Comparison of ENCODE assay signal across 8 mouse cellular contexts in the genomic region with DNA sequence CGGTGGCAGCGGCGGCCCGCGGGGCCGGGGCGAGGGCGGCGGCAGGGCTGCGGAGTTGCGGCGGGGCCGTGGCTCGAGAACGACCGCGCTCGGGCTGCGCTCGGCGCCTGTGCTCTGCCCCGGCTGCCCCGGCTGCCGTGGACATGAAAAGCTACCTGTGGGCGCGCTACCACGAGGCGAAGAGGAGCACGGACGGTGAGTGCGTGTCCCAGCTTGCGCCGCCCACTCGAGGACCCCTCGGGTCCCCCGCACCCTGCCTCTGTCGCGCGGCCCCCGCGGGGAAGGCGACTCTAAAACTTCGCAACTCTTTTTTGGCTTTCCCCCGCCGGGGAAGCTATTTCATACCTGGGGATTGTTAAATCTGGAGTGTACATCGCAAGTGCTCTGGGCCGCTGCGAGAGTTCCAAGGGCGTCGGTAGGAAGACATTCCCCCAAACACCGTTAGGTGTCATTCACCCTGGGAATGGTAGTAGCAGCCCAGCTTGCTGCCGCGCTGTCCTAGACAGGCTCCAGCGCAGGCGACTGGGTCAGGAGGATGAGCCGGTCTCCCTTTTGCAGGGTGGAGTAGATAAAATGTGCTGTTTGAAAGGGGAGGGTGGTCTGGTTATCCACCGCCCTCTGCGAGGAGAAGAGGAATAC. TPM values are rescaled to one million over a fixed set of nuclear protein-coding genes. Genes with fewer than 3 reads are reported as not detected.
A peak's percentile ranks its signal among the peaks of the same experiment; 100 is the strongest.
DNase-seq lines count a peak whose midpoint lies in the region; ATAC-seq and TF ChIP-seq lines count a peak whose summit lies in the region.

No protein-coding gene starts in this region.

- peak; percentile 63 for ATAC-seq in hindbrain, embryonic 14.5 days (ENCODE audit: low FRiP score)
- peak; percentile 70 for ATAC-seq in midbrain, postnatal 0 days (ENCODE audit: low FRiP score)

- DNase-seq in left cerebral cortex, postnatal 4 days: peak; percentile 25
- no peak for DNase-seq in left cerebral cortex, adult 11 months (ENCODE audit: low spot score)
- peak; percentile 60 for DNase-seq in adrenal gland, postnatal 10 days
- DNase-seq in forebrain, embryonic 10.5 days (ENCODE audit: extremely low spot score, low spot score): peak; percentile 42
- peak; percentile 29 for DNase-seq in hindbrain, embryonic 14.5 days (ENCODE audit: low spot score)
- peak; percentile 64 for DNase-seq in liver, adult 2 months (ENCODE audit: extremely low read depth, low read depth, low spot score)
- peak; percentile 46 for DNase-seq in midbrain, postnatal 0 days (ENCODE audit: low spot score)
- DNase-seq in thymus, postnatal 14 days: no peak

- no peak for TF ChIP-seq CTCF in liver, adult 2 months (IDR thresholded peaks at IDR 0.05; ENCODE audit: low read depth, low read length)
- TF ChIP-seq CTCF in midbrain, postnatal 0 days (IDR thresholded peaks at IDR 0.05): peak; percentile 26

- H3K27me3 ChIP-seq in forebrain, embryonic 10.5 days (ENCODE audit: poor library complexity, severe bottlenecking): peaks cover 27% of the 10 kb centered on the region
- H3K27me3 ChIP-seq in hindbrain, embryonic 14.5 days (ENCODE audit: control insufficient read depth, insufficient read depth, low read length): peaks cover 3% of the 10 kb centered on the region; the same call in 1 of the 2 replicates
- no peaks in the 10 kb centered on the region for H3K27me3 ChIP-seq in liver, adult 2 months (ENCODE audit: control insufficient read depth, insufficient read depth, low read length)
- no peaks in the 10 kb centered on the region for H3K27me3 ChIP-seq in midbrain, postnatal 0 days (ENCODE audit: insufficient read depth, low read length)

- H3K4me3 ChIP-seq in forebrain, embryonic 10.5 days: peak overlapping the region; percentile 79
- peak overlapping the region; percentile 69 for H3K4me3 ChIP-seq in hindbrain, embryonic 14.5 days (replicated peaks; ENCODE audit: low read length)
- H3K4me3 ChIP-seq in liver, adult 2 months (ENCODE audit: insufficient read depth, low read depth, low read length): peak overlapping the region; percentile 61
- H3K4me3 ChIP-seq in midbrain, postnatal 0 days (ENCODE audit: low read depth, low read length): peak overlapping the region; percentile 74

- H3K9ac ChIP-seq in hindbrain, embryonic 14.5 days: peak overlapping the region; percentile 67
- peak overlapping the region; percentile 88 for H3K9ac ChIP-seq in liver, adult 2 months (ENCODE audit: low read depth, low read length)
- peak overlapping the region; percentile 62 for H3K9ac ChIP-seq in midbrain, postnatal 0 days (replicated peaks; ENCODE audit: low read length, poor library complexity, severe bottlenecking)

- H3K27ac ChIP-seq in forebrain, embryonic 10.5 days: peak overlapping the region; percentile 90
- H3K27ac ChIP-seq in hindbrain, embryonic 14.5 days: peak overlapping the region; percentile 69
- H3K27ac ChIP-seq in liver, adult 2 months (replicated peaks; ENCODE audit: insufficient read depth, low read depth, low read length): peak overlapping the region; percentile 69
- peak overlapping the region; percentile 82 for H3K27ac ChIP-seq in midbrain, postnatal 0 days (ENCODE audit: low read depth, low read length)

- H3K4me1 ChIP-seq in forebrain, embryonic 10.5 days: peaks cover 53% of the 10 kb centered on the region
- H3K4me1 ChIP-seq in hindbrain, embryonic 14.5 days (replicated peaks; ENCODE audit: control insufficient read depth, insufficient read depth, low read length): peaks cover 15% of the 10 kb centered on the region
- peaks cover 21% of the 10 kb centered on the region for H3K4me1 ChIP-seq in liver, adult 2 months (ENCODE audit: control insufficient read depth, insufficient read depth, low read length)
- peaks cover 8% of the 10 kb centered on the region; the same call in 1 of the 2 replicates for H3K4me1 ChIP-seq in midbrain, postnatal 0 days (ENCODE audit: insufficient read depth, low read length)

- no peaks in the 10 kb centered on the region for H3K36me3 ChIP-seq in forebrain, embryonic 10.5 days (replicated peaks)
- H3K36me3 ChIP-seq in hindbrain, embryonic 14.5 days (replicated peaks; ENCODE audit: control insufficient read depth, insufficient read depth): no peaks in the 10 kb centered on the region
- no peaks in the 10 kb centered on the region for H3K36me3 ChIP-seq in liver, adult 2 months (ENCODE audit: control insufficient read depth, insufficient read depth, low read length)
- no peaks in the 10 kb centered on the region for H3K36me3 ChIP-seq in midbrain, postnatal 0 days (ENCODE audit: insufficient read depth, low read length)

- H3K4me2 ChIP-seq in hindbrain, embryonic 14.5 days (replicated peaks): peak overlapping the region; percentile 83
- H3K4me2 ChIP-seq in midbrain, postnatal 0 days (ENCODE audit: low read depth, low read length, poor library complexity, severe bottlenecking): peak overlapping the region; percentile 83

- TF ChIP-seq POLR2A in liver, adult 2 months (IDR thresholded peaks at IDR 0.05; ENCODE audit: extremely low read depth, insufficient read depth, low read length): no peak

- intact Hi-C loops in left cerebral cortex, postnatal 4 days (cut with DNase I): no loop called here

- H3K9me3 ChIP-seq in forebrain, embryonic 10.5 days: no peaks in the 10 kb centered on the region
- H3K9me3 ChIP-seq in hindbrain, embryonic 14.5 days (ENCODE audit: control insufficient read depth, low read length): no peaks in the 10 kb centered on the region
- no peaks in the 10 kb centered on the region for H3K9me3 ChIP-seq in midbrain, postnatal 0 days (ENCODE audit: low read length)

- under 1% methylated on average over 58 of the region's 58 CpGs for WGBS in forebrain, embryonic 10.5 days
- whole genome bisulfite sequencing in hindbrain, embryonic 14.5 days: under 1% methylated on average over 58 of the region's 58 CpGs
- WGBS in liver, adult 2 months: under 1% methylated on average over 58 of the region's 58 CpGs
- WGBS in midbrain, postnatal 0 days: 1% methylated on average over 51 of the region's 58 CpGs

- peaks cover 11% of the 10 kb centered on the region; the same call in 1 of the 2 replicates for H3K79me2 ChIP-seq in liver, adult 2 months (ENCODE audit: control insufficient read depth, insufficient read depth, low read length)

RNA-seq across cellular contexts. Expression of gene Nt5dc3, which starts 0.4 kb away (rescaled TPM):
- 10 to 100 TPM; 60.1 to 60.8 TPM for total RNA-seq in left cerebral cortex, postnatal 4 days (2021)
- total RNA-seq in adrenal gland, postnatal 10 days (2021): 10 to 100 TPM; 17.4 to 21.4 TPM
- polyA plus RNA-seq in forebrain, embryonic 10.5 days (2016; fragmentation: Nextera tagmentation; extraction: Ambion mirVana): 0.62 and 1.0 TPM in 2 replicates
- polyA plus RNA-seq in hindbrain, embryonic 14.5 days (2014; fragmentation: Nextera tagmentation; extraction: Ambion mirVana): 17.3 and 19.3 TPM in 2 replicates
- 5.3 and 6.6 TPM in 2 replicates for total RNA-seq in liver, adult 2 months (2014; rRNA removed)
- polyA plus RNA-seq in liver, adult 2 months (2012; rRNA removed): 8.3 and 10.3 TPM in 2 replicates
- total RNA-seq in midbrain, postnatal 0 days (2014; rRNA removed): 56.2 and 70.5 TPM in 2 replicates
- 11.9 and 13.2 TPM in 2 replicates for polyA plus RNA-seq in midbrain, postnatal 0 days (2015; fragmentation: Nextera tagmentation; extraction: Ambion mirVana)

RNA-seq across cellular contexts. Expression of gene Gm49358, which starts 15.5 kb away (rescaled TPM):
- 10 to 100 TPM in 1 of 2 experiments, 1 to 10 TPM in 1; 6.6 to 18.7 TPM for total RNA-seq in left cerebral cortex, postnatal 4 days (2021)
- 1 to 10 TPM; 7.5 to 7.8 TPM for total RNA-seq in adrenal gland, postnatal 10 days (2021)
- polyA plus RNA-seq in forebrain, embryonic 10.5 days (2016; fragmentation: Nextera tagmentation; extraction: Ambion mirVana): not detected in 2 replicates
- 0.80 TPM in 1 of 2 replicates, not detected in the other for polyA plus RNA-seq in hindbrain, embryonic 14.5 days (2014; fragmentation: Nextera tagmentation; extraction: Ambion mirVana)
- total RNA-seq in liver, adult 2 months (2014; rRNA removed): 1.9 TPM in 2 replicates
- polyA plus RNA-seq in liver, adult 2 months (2012; rRNA removed): not detected in 2 replicates
- not detected in 2 replicates for total RNA-seq in midbrain, postnatal 0 days (2014; rRNA removed)
- not detected in 2 replicates for polyA plus RNA-seq in midbrain, postnatal 0 days (2015; fragmentation: Nextera tagmentation; extraction: Ambion mirVana)

Comparison
In these comparisons a context has a peak if more than half of its experiments do, and no peak if none do; other contexts are left out.
1. DNase-seq: peak in left cerebral cortex, postnatal 4 days (single experiment), adrenal gland, postnatal 10 days (single experiment), forebrain, embryonic 10.5 days (single experiment), hindbrain, embryonic 14.5 days (single experiment), liver, adult 2 months (single experiment) and midbrain, postnatal 0 days (single experiment); none in left cerebral cortex, adult 11 months (single experiment) and thymus, postnatal 14 days (single experiment).
2. Peak in every context shown above with its lines, with median percentiles within 50 percentile points of each other: H3K27ac ChIP-seq, H3K4me3 ChIP-seq and H3K9ac ChIP-seq.